Mouse (Mus musculus) neural tube, embryonic 11.5 days (tissue): ENCODE measurements around the gene Zfhx3. TPM values are rescaled to one million over a fixed set of nuclear protein-coding genes. Genes with fewer than 3 reads are reported as not detected.
"Not testable (repeated sequence)": the region's sequence is repeated elsewhere in the genome, so short reads cannot be mapped to it uniquely, and the experiment has no call there.

Experiments
- ATAC-seq: fragments of 200-750 bp; cut with Nextera tagmentation; 2 replicates; pipeline ENCODE4 v1.8.0; 2017; ENCODE audit warnings: moderate number of reproducible peaks, mild to moderate bottlenecking, moderate TSS enrichment, moderate library complexity; ENCODE audit not compliant: insufficient read depth, low FRiP score, low TSS enrichment
- DNase-seq: peaks from one replicate; pipeline ENCODE4 v3.0.0-alpha.2; 2015; ENCODE audit warnings: low spot score
- H3K27ac ChIP-seq: fragments of 300-500 bp; sonication (generic); 2 replicates; pipeline ENCODE4 v1.5.1; 2014; ENCODE audit warnings: low read depth, mild to moderate bottlenecking, low read length
- H3K27me3 ChIP-seq: fragments of 300-500 bp; sonication (generic); 2 replicates; pipeline ENCODE4 v1.6.1; 2014; ENCODE audit warnings: mild to moderate bottlenecking, low read length, mixed read lengths; ENCODE audit not compliant: control insufficient read depth, insufficient read depth
- H3K36me3 ChIP-seq: fragments of 300-500 bp; sonication (generic); 2 replicates; pipeline ENCODE4 v1.6.1; 2014; ENCODE audit warnings: mild to moderate bottlenecking, low read length, moderate library complexity, mixed read lengths; ENCODE audit not compliant: control insufficient read depth, insufficient read depth
- H3K4me1 ChIP-seq: fragments of 300-500 bp; sonication (generic); 2 replicates; pipeline ENCODE4 v1.6.1; 2014; ENCODE audit warnings: low read length, mixed read lengths; ENCODE audit not compliant: control insufficient read depth, insufficient read depth
- H3K4me2 ChIP-seq: fragments of 300-500 bp; sonication (generic); 2 replicates; pipeline ENCODE4 v1.6.1; 2014; ENCODE audit warnings: low read depth, mild to moderate bottlenecking, moderate library complexity
- H3K4me3 ChIP-seq: fragments of 300-500 bp; sonication (generic); 2 replicates; pipeline ENCODE4 v1.5.1; 2014; ENCODE audit warnings: low read depth, low read length
- H3K9ac ChIP-seq: fragments of 300-500 bp; sonication (generic); 2 replicates; pipeline ENCODE4 v1.6.1; 2014; ENCODE audit warnings: mild to moderate bottlenecking, low read length
- H3K9me3 ChIP-seq: fragments of 300-500 bp; sonication (generic); 2 replicates; pipeline ENCODE4 v1.6.1; 2016; ENCODE audit warnings: low read length; ENCODE audit not compliant: control insufficient read depth
- WGBS: fragments of 180-500 bp; shearing (Covaris S2); extraction: QIAGEN DNeasy Blood & Tissue Kit; methylation state at CpG from one replicate; pipeline ENCODE4 v1.1.7; 2014; 5-methylcytosine and 5-hydroxymethylcytosine counted together
- polyA plus RNA-seq: library from polyadenylated mRNA; unstranded; fragments of >200 nt; fragmentation: Nextera tagmentation; extraction: Ambion mirVana; gene quantifications from 2 replicates; pipeline ENCODE4 v1.2.1, GENCODE M21; 2014

Gene Zfhx3
- 36.2 and 36.7 TPM in 2 replicates for polyA plus RNA-seq

GRCm38 (mm10) chr8:107941922-107942694 is at the start of gene Zfhx3:
Zfhx3 (plus strand) TSS chr8:107942644.
- no peaks in the 10 kb centered on the region for H3K9me3 ChIP-seq
- peaks cover 25% of the 10 kb centered on the region for H3K4me1 ChIP-seq
- peak within 1 kb of the TSS; percentile 42 for H3K9ac ChIP-seq
- no peaks in the 10 kb centered on the region for H3K36me3 ChIP-seq
- H3K4me2 ChIP-seq = peak within 1 kb of the TSS; percentile 57
- peak within 1 kb of the TSS; percentile 23 for H3K4me3 ChIP-seq
- 0 out of 2 replicates have a peak, but pooled peaks cover 4% of the 10 kb centered on the region for H3K27me3 ChIP-seq
- 24% methylated on average over 11 of the region's 11 CpGs for WGBS
- peak within 1 kb of the TSS; percentile 72 for H3K27ac ChIP-seq
- DNase-seq (no peak), ATAC-seq (no peak)

- Histone ChIP-seq H3K4me3 (no peak overlapping the region), H3K27me3 (no peaks in the 10 kb centered on the region), H3K9me3 (no peaks in the 10 kb centered on the region), H3K9ac (no peak overlapping the region), H3K27ac (no peak overlapping the region), H3K4me2 (no peak overlapping the region), H3K4me1 (no peaks in the 10 kb centered on the region), H3K36me3 (no peaks in the 10 kb centered on the region)
- no peak for DNase-seq
- 89% methylated on average over 12 of the region's 12 CpGs for WGBS
- ATAC-seq = no peak
These were observed 23.5 kb upstream of the Zfhx3 start for GRCm38 (mm10) chr8:107918984-107919383.

- 88% methylated on average over 15 of the region's 15 CpGs for WGBS
- H3K4me3 ChIP-seq = no peak overlapping the region
These were observed 16.3 kb upstream of the Zfhx3 start for GRCm38 (mm10) chr8:107926149-107926548.

GRCm38 (mm10) chr8:107936725-107937124 is 5.7 kb upstream of the Zfhx3 start:
- Histone ChIP-seq H3K36me3 (no peaks in the 10 kb centered on the region), H3K9ac (no peak overlapping the region), H3K27ac (no peak overlapping the region), H3K4me1 (peaks cover 6% of the 10 kb centered on the region), H3K27me3 (no peaks in the 10 kb centered on the region), H3K4me3 (no peak overlapping the region), H3K9me3 (no peaks in the 10 kb centered on the region), H3K4me2 (no peak overlapping the region)
- DNase-seq = no peak
- WGBS = 89% methylated on average over 4 of the region's 4 CpGs
- ATAC-seq = no peak

More at GRCm38 (mm10) chr8:107926149-107926548, 16.3 kb upstream of the Zfhx3 start:
- Histone ChIP-seq H3K4me1 (no peaks in the 10 kb centered on the region), H3K9me3 (no peaks in the 10 kb centered on the region), H3K9ac (no peak overlapping the region), H3K27ac (no peak overlapping the region), H3K4me2 (no peak overlapping the region), H3K27me3 (no peaks in the 10 kb centered on the region), H3K36me3 (no peaks in the 10 kb centered on the region)
- no peak for DNase-seq
- ATAC-seq = no peak

- peaks cover 16% of the 10 kb centered on the region for H3K4me1 ChIP-seq
- not testable (repeated sequence) for H3K9me3 ChIP-seq, H3K36me3 ChIP-seq, H3K27me3 ChIP-seq, H3K9ac ChIP-seq, DNase-seq, H3K27ac ChIP-seq, H3K4me3 ChIP-seq, ATAC-seq, H3K4me2 ChIP-seq
- 95% methylated on average over 5 of the region's 5 CpGs for WGBS
These were observed 4.2 kb upstream of the Zfhx3 start for GRCm38 (mm10) chr8:107938231-107938630.

GRCm38 (mm10) chr8:107940181-107940580 is 2.3 kb upstream of the Zfhx3 start:
- Histone ChIP-seq H3K4me3 (no peak overlapping the region), H3K9ac (no peak overlapping the region), H3K27me3 (0 out of 2 replicates have a peak, but pooled peaks cover 4% of the 10 kb centered on the region), H3K36me3 (no peaks in the 10 kb centered on the region), H3K4me2 (no peak overlapping the region), H3K9me3 (no peaks in the 10 kb centered on the region), H3K27ac (peak overlapping the region; percentile 75; the same call in 1 of the 2 replicates), H3K4me1 (peaks cover 24% of the 10 kb centered on the region)
- no peak for DNase-seq
- ATAC-seq = no peak
- 57% methylated on average over 8 of the region's 8 CpGs for WGBS

- H3K36me3 ChIP-seq = no peaks in the 10 kb centered on the region
- DNase-seq (peak; percentile 61), ATAC-seq (peak; percentile 45; the same call in 1 of the 2 replicates)
- H3K4me3 ChIP-seq = peak overlapping the region; percentile 23
- H3K9ac ChIP-seq = peak overlapping the region; percentile 42
- H3K4me2 ChIP-seq = peak overlapping the region; percentile 57
- H3K27me3 ChIP-seq = 0 out of 2 replicates have a peak, but pooled peaks cover 4% of the 10 kb centered on the region
- H3K27ac ChIP-seq = peak overlapping the region; percentile 72
- H3K4me1 ChIP-seq = peaks cover 25% of the 10 kb centered on the region
- no peaks in the 10 kb centered on the region for H3K9me3 ChIP-seq
- 1% methylated on average over 17 of the region's 17 CpGs for WGBS
These were observed 487 bp downstream of the Zfhx3 start for GRCm38 (mm10) chr8:107942752-107943510.

- Histone ChIP-seq H3K4me3 (no peak overlapping the region), H3K4me2 (peak overlapping the region; percentile 57), H3K36me3 (no peaks in the 10 kb centered on the region), H3K27ac (peak overlapping the region; percentile 72), H3K9ac (no peak overlapping the region), H3K4me1 (peaks cover 26% of the 10 kb centered on the region), H3K27me3 (0 out of 2 replicates have a peak, but pooled peaks cover 4% of the 10 kb centered on the region), H3K9me3 (no peaks in the 10 kb centered on the region)
- WGBS = 11% methylated on average over 10 of the region's 10 CpGs
- no peak for DNase-seq
- ATAC-seq = no peak
These were observed 1.3 kb downstream of the Zfhx3 start for GRCm38 (mm10) chr8:107943550-107944348.
